Mouse (Mus musculus): ENCODE results near the gene Adam11.

The Adam11 gene

DNA sequence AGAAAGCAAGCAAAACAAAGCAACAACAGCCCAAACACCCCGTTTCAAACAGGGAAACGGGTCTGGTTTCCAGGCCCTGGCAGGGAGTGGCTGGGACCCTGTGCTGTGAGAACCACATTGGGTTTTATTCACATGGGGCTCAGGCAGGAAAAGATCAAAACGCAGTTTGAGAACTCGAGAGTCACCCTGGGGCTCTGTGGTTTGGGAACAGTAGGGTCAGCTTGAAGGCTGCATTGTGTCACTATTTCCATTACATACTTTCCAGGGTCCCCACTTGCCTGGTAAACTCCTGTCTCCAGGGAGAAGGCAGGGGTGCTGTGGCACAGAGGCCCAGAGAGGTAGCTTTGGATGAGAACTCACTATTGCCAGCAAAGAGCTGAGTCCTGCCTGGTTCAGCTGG lies 65.9 kb downstream of the Adam11 start:
- no peak for DNase-seq (ENCODE audit: low spot score)
